Mouse (Mus musculus): ENCODE data around the gene Slco1c1.
"Not testable (repeated sequence)": the region's sequence is repeated elsewhere in the genome, so short reads cannot be mapped to it uniquely, and the experiment has no call there.

The Slco1c1 gene

DNA sequence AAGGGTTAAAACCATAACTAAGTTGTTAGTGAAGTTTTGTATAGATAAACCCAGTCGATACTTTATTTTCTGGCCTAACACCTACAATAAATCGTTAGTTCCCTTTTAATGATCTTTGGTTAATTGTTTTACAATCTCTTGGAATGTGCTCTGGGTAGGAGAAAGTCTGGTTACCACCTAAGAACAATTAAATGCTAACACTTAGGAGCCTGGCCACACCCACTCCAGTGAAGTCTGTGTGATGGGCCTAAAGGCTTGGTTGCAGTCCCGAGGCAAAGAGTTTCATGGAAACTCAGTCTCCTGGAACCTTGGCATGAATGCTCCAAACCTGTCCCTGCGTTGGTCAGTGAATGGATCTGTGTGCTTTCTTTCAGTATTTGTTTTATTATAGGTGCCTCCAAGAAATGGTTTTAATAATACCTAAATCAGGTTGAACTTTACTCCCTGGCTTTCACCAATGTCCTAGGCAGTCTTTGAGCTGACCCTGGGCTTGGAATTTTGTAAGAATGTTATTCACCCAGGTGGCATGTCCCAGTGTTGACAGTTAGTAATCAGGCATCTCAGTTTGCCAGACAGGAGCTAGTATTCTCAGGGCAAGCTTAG, 66.5 kb downstream of the Slco1c1 start:
- not testable (repeated sequence) for DNase-seq

- no peak for DNase-seq
Observed at GRCm38 (mm10) chr6:141596081-141596480, 71.9 kb downstream of the Slco1c1 start.

GRCm38 (mm10) chr6:141597037-141597436, 72.9 kb downstream of the Slco1c1 start:
- DNase-seq: no peak

GRCm38 (mm10) chr6:141600940-141601339, 76.8 kb downstream of the Slco1c1 start:
- no peak for DNase-seq

DNA sequence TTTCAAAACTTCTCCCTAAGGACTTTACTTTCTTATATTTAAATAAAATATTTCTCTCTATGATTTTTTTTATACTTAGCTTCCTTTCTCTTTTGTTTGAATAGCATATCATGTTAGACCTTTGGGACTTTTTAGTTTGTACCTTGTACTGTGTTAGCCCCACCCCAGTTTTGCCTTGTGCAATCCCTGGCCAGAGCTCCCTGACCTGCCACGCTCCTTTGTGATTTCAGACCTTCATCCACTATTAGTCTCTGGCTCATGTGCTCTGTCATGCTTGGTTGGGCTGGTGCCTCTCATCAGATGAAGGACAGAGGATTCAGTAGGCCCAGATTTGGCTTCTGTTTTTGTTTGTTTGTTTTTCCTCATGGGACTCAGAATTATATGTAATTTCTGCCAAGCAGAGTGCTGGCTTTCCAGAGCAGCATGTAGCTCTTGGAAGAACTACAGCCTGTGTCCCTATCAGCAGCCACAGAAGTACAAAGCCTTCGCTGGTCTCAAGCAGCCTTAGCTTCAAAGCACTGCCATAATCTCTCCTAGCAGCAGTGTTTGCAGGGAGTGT, 86.6 kb downstream of the Slco1c1 start:
- no peak for DNase-seq

GRCm38 (mm10) chr6:141614017-141614416, 89.8 kb downstream of the Slco1c1 start:
- no peak for DNase-seq

DNA sequence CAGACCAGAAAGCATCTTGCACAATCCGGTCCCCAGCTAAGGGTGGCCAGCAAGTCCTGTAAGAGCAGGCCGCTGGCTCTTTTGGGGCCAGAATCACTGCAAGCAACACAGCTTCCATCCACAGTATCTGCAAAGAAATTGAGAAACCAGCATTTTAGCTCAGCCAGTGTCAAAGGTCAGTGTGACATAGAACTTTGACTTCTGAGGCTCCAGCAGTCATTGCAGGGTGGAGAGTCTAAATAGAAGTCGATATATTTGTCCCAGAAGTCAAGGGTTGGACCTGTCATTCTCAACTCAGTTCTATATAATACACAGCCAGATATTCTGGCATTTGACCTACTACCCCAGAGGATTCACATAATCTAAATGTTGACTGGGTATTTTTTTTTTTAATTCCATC, 91.2 kb downstream of the Slco1c1 start:
- DNase-seq: no peak
